Mouse (Mus musculus) embryonic facial prominence, embryonic 13.5 days (tissue): ENCODE data around the gene Pdap1. TPM values are rescaled to one million over a fixed set of nuclear protein-coding genes. Genes with fewer than 3 reads are reported as not detected.
"Not testable (repeated sequence)": the region's sequence is repeated elsewhere in the genome, so short reads cannot be mapped to it uniquely, and the experiment has no call there.

Experiments used
- ATAC-seq: fragments of 200-750 bp; cut with Nextera tagmentation; 2 replicates; pipeline ENCODE4 v1.8.0; 2017; ENCODE audit warnings: low read depth; ENCODE audit not compliant: insufficient number of reproducible peaks, insufficient read depth, low FRiP score, low TSS enrichment
- H3K27ac ChIP-seq: fragments of 300-500 bp; sonication (generic); 2 replicates; pipeline ENCODE4 v1.5.1; 2015; ENCODE audit warnings: moderate library complexity, mild to moderate bottlenecking, inconsistent platforms
- H3K27me3 ChIP-seq: fragments of 300-500 bp; sonication (generic); 2 replicates; pipeline ENCODE4 v1.6.1; 2015; ENCODE audit warnings: mild to moderate bottlenecking, inconsistent platforms
- H3K36me3 ChIP-seq: fragments of 300-500 bp; sonication (generic); 2 replicates; pipeline ENCODE4 v1.6.1; 2015; ENCODE audit warnings: mild to moderate bottlenecking, inconsistent platforms
- H3K4me1 ChIP-seq: fragments of 300-500 bp; sonication (generic); 2 replicates; pipeline ENCODE4 v1.6.1; 2015; ENCODE audit warnings: inconsistent platforms
- H3K4me2 ChIP-seq: fragments of 300-500 bp; sonication (generic); 2 replicates; pipeline ENCODE4 v1.6.1; 2015; ENCODE audit warnings: moderate library complexity, mild to moderate bottlenecking, inconsistent platforms
- H3K4me3 ChIP-seq: fragments of 300-500 bp; sonication (generic); 2 replicates; pipeline ENCODE4 v1.5.1; 2015; ENCODE audit warnings: mild to moderate bottlenecking, inconsistent platforms
- H3K9ac ChIP-seq: fragments of 300-500 bp; sonication (generic); 2 replicates; pipeline ENCODE4 v1.6.1; 2015; ENCODE audit warnings: mild to moderate bottlenecking, inconsistent platforms
- H3K9me3 ChIP-seq: fragments of 300-500 bp; sonication (generic); 2 replicates; pipeline ENCODE4 v1.6.1; 2016; ENCODE audit warnings: inconsistent platforms
- WGBS: fragments of 180-500 bp; shearing (Covaris S2); methylation state at CpG from one replicate; pipeline ENCODE4 v1.1.7; 2015; ENCODE audit warnings: mixed read lengths; 5-methylcytosine and 5-hydroxymethylcytosine counted together
- polyA plus RNA-seq: library from polyadenylated mRNA; unstranded; fragments of >200 nt; fragmentation: Nextera tagmentation; extraction: Ambion mirVana; gene quantifications from 2 replicates; pipeline ENCODE4 v1.2.1, GENCODE M21; 2015

Pdap1 gene
- polyA plus RNA-seq, 1 experiment from 2014 or later: 146 TPM

DNA sequence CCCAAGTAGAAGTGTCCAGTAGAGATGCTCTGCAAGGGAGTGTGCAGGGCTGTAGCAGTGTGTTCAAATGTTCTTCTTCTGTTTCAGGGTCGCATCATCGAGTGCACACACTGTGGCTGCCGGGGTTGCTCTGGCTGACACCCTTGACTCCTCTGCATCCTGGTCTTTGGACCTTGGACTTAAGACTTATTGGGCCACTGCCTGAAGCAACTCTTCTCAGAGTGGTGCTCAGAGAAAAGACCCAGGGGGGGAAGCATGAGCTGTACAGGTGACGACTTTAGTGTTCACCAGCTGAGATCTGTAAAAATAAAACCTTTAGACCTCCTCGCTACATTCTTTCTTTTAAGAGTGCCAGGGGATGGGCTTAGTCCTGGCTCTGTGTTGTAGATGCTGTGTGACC is 7.7 kb upstream of the Pdap1 start:
- 89% methylated on average over 5 of the region's 5 CpGs for WGBS
- Histone ChIP-seq H3K9me3 (no peaks in the 10 kb centered on the region), H3K4me3 (no peak overlapping the region), H3K36me3 (peaks cover 98% of the 10 kb centered on the region), H3K4me1 (no peaks in the 10 kb centered on the region), H3K27ac (no peak overlapping the region), H3K27me3 (no peaks in the 10 kb centered on the region), H3K4me2 (no peak overlapping the region), H3K9ac (no peak overlapping the region)
- no peak for ATAC-seq

GRCm38 (mm10) chr5:145140611-145141010 is 573 bp upstream of the Pdap1 start:
- peaks cover 57% of the 10 kb centered on the region for H3K36me3 ChIP-seq
- peaks cover 26% of the 10 kb centered on the region for H3K4me1 ChIP-seq
- peak overlapping the region; percentile 97 for H3K9ac ChIP-seq
- H3K9me3 ChIP-seq: no peaks in the 10 kb centered on the region
- peak overlapping the region; percentile 82 for H3K4me2 ChIP-seq
- H3K27ac ChIP-seq: peak overlapping the region; percentile 91
- H3K4me3 ChIP-seq: peak overlapping the region; percentile 93
- no peak for ATAC-seq
- WGBS: under 1% methylated on average over 18 of the region's 18 CpGs
- H3K27me3 ChIP-seq: no peaks in the 10 kb centered on the region

GRCm38 (mm10) chr5:145138836-145139235 is 1.2 kb downstream of the Pdap1 start:
- Histone ChIP-seq H3K27me3 (no peaks in the 10 kb centered on the region), H3K9ac (peak overlapping the region; percentile 97), H3K4me3 (peak overlapping the region; percentile 93), H3K9me3 (no peaks in the 10 kb centered on the region), H3K4me2 (peak overlapping the region; percentile 82), H3K36me3 (peaks cover 57% of the 10 kb centered on the region), H3K27ac (peak overlapping the region; percentile 91; the same call in 1 of the 2 replicates), H3K4me1 (peaks cover 26% of the 10 kb centered on the region)
- WGBS: 8% methylated on average over 6 of the region's 6 CpGs
- no peak for ATAC-seq

- WGBS: 87% methylated on average over 6 of the region's 6 CpGs
- ATAC-seq, H3K27ac ChIP-seq, H3K4me2 ChIP-seq, H3K4me3 ChIP-seq, H3K9me3 ChIP-seq, H3K9ac ChIP-seq, H3K27me3 ChIP-seq: not testable (repeated sequence)
- Histone ChIP-seq H3K4me1 (peaks cover 11% of the 10 kb centered on the region), H3K36me3 (peaks cover 86% of the 10 kb centered on the region)
Observed at GRCm38 (mm10) chr5:145133275-145133674, 6.8 kb downstream of the Pdap1 start.

GRCm38 (mm10) chr5:145130995-145131394 is 9.0 kb downstream of the Pdap1 start:
- Histone ChIP-seq H3K4me3 (no peak overlapping the region), H3K4me2 (no peak overlapping the region), H3K4me1 (no peaks in the 10 kb centered on the region), H3K27ac (no peak overlapping the region), H3K9ac (no peak overlapping the region), H3K27me3 (no peaks in the 10 kb centered on the region), H3K9me3 (no peaks in the 10 kb centered on the region), H3K36me3 (peaks cover 95% of the 10 kb centered on the region)
- no peak for ATAC-seq
- 91% methylated on average over 3 of the region's 3 CpGs for WGBS

- Histone ChIP-seq H3K4me2 (no peak overlapping the region), H3K36me3 (peaks cover 97% of the 10 kb centered on the region), H3K4me3 (no peak overlapping the region), H3K9me3 (no peaks in the 10 kb centered on the region), H3K27ac (no peak overlapping the region), H3K27me3 (no peaks in the 10 kb centered on the region), H3K4me1 (no peaks in the 10 kb centered on the region), H3K9ac (no peak overlapping the region)
- ATAC-seq: no peak
- WGBS: 86% methylated on average over 11 of the region's 11 CpGs
Observed at GRCm38 (mm10) chr5:145130191-145130590, 9.8 kb downstream of the Pdap1 start.

- not testable (repeated sequence) for H3K4me1 ChIP-seq, H3K27me3 ChIP-seq, H3K9ac ChIP-seq, ATAC-seq, H3K4me2 ChIP-seq, H3K9me3 ChIP-seq, H3K27ac ChIP-seq, H3K4me3 ChIP-seq
- peaks cover 97% of the 10 kb centered on the region for H3K36me3 ChIP-seq
- WGBS: 89% methylated on average over 5 of the region's 6 CpGs
Observed at GRCm38 (mm10) chr5:145129773-145130172, 10.3 kb downstream of the Pdap1 start.

- Histone ChIP-seq H3K9ac (no peak overlapping the region), H3K27me3 (no peaks in the 10 kb centered on the region), H3K4me3 (no peak overlapping the region), H3K9me3 (no peaks in the 10 kb centered on the region), H3K4me1 (no peaks in the 10 kb centered on the region), H3K4me2 (no peak overlapping the region), H3K27ac (no peak overlapping the region), H3K36me3 (peaks cover 97% of the 10 kb centered on the region)
- ATAC-seq: no peak
- 94% methylated on average over 4 of the region's 4 CpGs for WGBS
Observed at GRCm38 (mm10) chr5:145129124-145129523, 10.9 kb downstream of the Pdap1 start.

DNA sequence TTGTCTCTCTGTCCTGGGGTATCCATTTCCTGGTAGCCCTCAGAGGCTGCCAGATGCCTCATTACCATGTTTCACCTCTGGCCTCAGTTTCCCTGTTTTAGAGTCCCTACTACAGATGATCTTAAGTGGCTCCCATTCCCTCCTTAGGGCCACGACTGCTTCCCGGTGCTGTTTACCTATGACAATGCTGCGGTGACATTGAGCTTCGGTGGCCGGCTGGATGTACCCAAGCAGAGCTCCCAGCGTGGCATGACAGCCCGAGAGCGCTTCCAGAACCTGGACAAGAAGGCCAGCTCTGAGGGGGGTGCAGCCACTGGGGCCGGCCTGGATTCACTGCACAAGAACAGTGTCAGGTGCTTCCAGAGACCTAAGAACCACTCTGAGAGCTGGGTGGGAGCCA is 13.5 kb downstream of the Pdap1 start:
- no peak overlapping the region for H3K9ac ChIP-seq
- WGBS: 94% methylated on average over 9 of the region's 9 CpGs

GRCm38 (mm10) chr5:145123396-145123795 is 16.6 kb downstream of the Pdap1 start:
- peaks cover 58% of the 10 kb centered on the region for H3K36me3 ChIP-seq
- ATAC-seq: no peak
- H3K27me3 ChIP-seq: no peaks in the 10 kb centered on the region
- 93% methylated on average over 19 of the region's 19 CpGs for WGBS
- no peaks in the 10 kb centered on the region for H3K9me3 ChIP-seq
- no peak overlapping the region for H3K27ac ChIP-seq
- no peak overlapping the region for H3K4me2 ChIP-seq
- H3K4me1 ChIP-seq: peaks cover 6% of the 10 kb centered on the region; the same call in 1 of the 2 replicates
- no peak overlapping the region for H3K9ac ChIP-seq
- no peak overlapping the region for H3K4me3 ChIP-seq

More for the DNA sequence above, 13.5 kb downstream of the Pdap1 start:
- Histone ChIP-seq H3K4me2 (no peak overlapping the region), H3K27me3 (no peaks in the 10 kb centered on the region), H3K4me1 (no peaks in the 10 kb centered on the region), H3K9me3 (no peaks in the 10 kb centered on the region), H3K4me3 (no peak overlapping the region), H3K27ac (no peak overlapping the region), H3K36me3 (peaks cover 88% of the 10 kb centered on the region)
- ATAC-seq: no peak

GRCm38 (mm10) chr5:145120921-145121320 is 19.1 kb downstream of the Pdap1 start:
- ATAC-seq: no peak
- H3K27ac ChIP-seq: no peak overlapping the region
- peaks cover 15% of the 10 kb centered on the region for H3K4me1 ChIP-seq
- 47% methylated on average over 7 of the region's 7 CpGs for WGBS
- peaks cover 35% of the 10 kb centered on the region for H3K36me3 ChIP-seq
- no peaks in the 10 kb centered on the region for H3K27me3 ChIP-seq
- H3K9ac ChIP-seq: 0 out of 2 replicates have a peak overlapping the region, but pooled peaks have one; percentile 22
- no peaks in the 10 kb centered on the region for H3K9me3 ChIP-seq
- H3K4me2 ChIP-seq: no peak overlapping the region
- H3K4me3 ChIP-seq: no peak overlapping the region

GRCm38 (mm10) chr5:145119385-145119784 is 20.7 kb downstream of the Pdap1 start:
- Histone ChIP-seq H3K4me1 (peaks cover 22% of the 10 kb centered on the region), H3K27me3 (no peaks in the 10 kb centered on the region), H3K9ac (no peak overlapping the region), H3K9me3 (no peaks in the 10 kb centered on the region), H3K27ac (no peak overlapping the region), H3K36me3 (peaks cover 19% of the 10 kb centered on the region), H3K4me3 (no peak overlapping the region), H3K4me2 (no peak overlapping the region)
- 89% methylated on average over 2 of the region's 2 CpGs for WGBS
- no peak for ATAC-seq
